Mouse (Mus musculus): ENCODE measurements around the gene Olfr1258. TPM values are rescaled to one million over a fixed set of nuclear protein-coding genes. Genes with fewer than 3 reads are reported as not detected.
"Not testable (repeated sequence)": the region's sequence is repeated elsewhere in the genome, so short reads cannot be mapped to it uniquely, and the experiment has no call there.

Olfr1258 gene
- polyA plus RNA-seq (2015; fragmentation: Nextera tagmentation; extraction: Ambion mirVana) = not detected in 2 replicates

GRCm38 (mm10) chr2:89927009-89927408, at the start of gene Olfr1258:
Gene Olfr1258, plus strand, starts transcription at chr2:89927309.
- H3K4me1 ChIP-seq = no peaks in the 10 kb centered on the region
- H3K4me2 ChIP-seq (replicated peaks) = no peak within 1 kb of the TSS
- no peak within 1 kb of the TSS for H3K4me3 ChIP-seq
- no peak within 1 kb of the TSS for H3K9ac ChIP-seq (replicated peaks)
- no peaks in the 10 kb centered on the region for H3K36me3 ChIP-seq
- H3K27me3 ChIP-seq = no peaks in the 10 kb centered on the region
- ATAC-seq (replicated peaks) = no peak
- H3K9me3 ChIP-seq = no peaks in the 10 kb centered on the region
- no peak within 1 kb of the TSS for H3K27ac ChIP-seq (replicated peaks)

DNA sequence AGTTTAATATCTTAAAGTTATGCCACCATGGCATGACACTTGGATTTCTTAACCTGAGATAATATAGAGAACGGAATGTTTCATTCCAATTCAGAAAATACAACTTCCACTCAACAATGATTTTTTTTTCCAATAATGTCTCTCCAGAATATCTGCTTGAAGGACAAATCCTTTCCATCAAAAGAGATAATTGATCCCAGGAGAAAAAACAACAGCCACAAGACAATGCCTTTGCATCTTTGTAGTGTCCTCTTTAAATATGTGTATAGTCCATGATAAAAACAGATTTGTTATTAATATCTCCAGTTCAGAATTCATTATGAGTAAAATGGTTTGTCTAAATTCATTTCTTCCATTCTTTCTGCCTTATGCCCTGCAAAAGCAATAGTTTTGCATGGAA, 49.0 kb upstream of the Olfr1258 start, which contains the start of gene Olfr1257:
Gene Olfr1257 (plus strand): TSS at position 301 of the 400 bp plus-strand sequence.
- H3K9ac ChIP-seq (replicated peaks) = no peak within 1 kb of the TSS
- WGBS = 85% methylated on average over 1 of the region's 1 CpGs

GRCm38 (mm10) chr2:89912616-89913015, 14.5 kb upstream of the Olfr1258 start:
- H3K4me2 ChIP-seq (replicated peaks); ATAC-seq (replicated peaks): not testable (repeated sequence)
- WGBS = 93% methylated on average over 9 of the region's 9 CpGs

More for the DNA sequence above, 49.0 kb upstream of the Olfr1258 start, which contains the start of gene Olfr1257:
- Histone ChIP-seq H3K9me3 (no peaks in the 10 kb centered on the region), H3K27me3 (no peaks in the 10 kb centered on the region), H3K36me3 (no peaks in the 10 kb centered on the region), H3K4me2 (replicated peaks) (no peak within 1 kb of the TSS), H3K27ac (replicated peaks) (no peak within 1 kb of the TSS), H3K4me3 (no peak within 1 kb of the TSS), H3K4me1 (no peaks in the 10 kb centered on the region)
- ATAC-seq (replicated peaks) = no peak

GRCm38 (mm10) chr2:89948564-89948963, 21.5 kb downstream of the Olfr1258 start, which contains the start of gene Olfr1259:
Gene Olfr1259, minus strand, starts transcription at chr2:89948664.
- no peaks in the 10 kb centered on the region for H3K4me1 ChIP-seq
- no peaks in the 10 kb centered on the region for H3K27me3 ChIP-seq
- H3K27ac ChIP-seq (replicated peaks) = no peak within 1 kb of the TSS
- WGBS = 88% methylated on average over 5 of the region's 5 CpGs
- no peak within 1 kb of the TSS for H3K9ac ChIP-seq (replicated peaks)
- no peak within 1 kb of the TSS for H3K4me3 ChIP-seq
- H3K4me2 ChIP-seq (replicated peaks) = no peak within 1 kb of the TSS
- H3K36me3 ChIP-seq = no peaks in the 10 kb centered on the region
- no peaks in the 10 kb centered on the region for H3K9me3 ChIP-seq
- ATAC-seq (replicated peaks) = no peak

More at GRCm38 (mm10) chr2:89912616-89913015, 14.5 kb upstream of the Olfr1258 start:
- not testable (repeated sequence) for H3K9ac ChIP-seq (replicated peaks); H3K27ac ChIP-seq (replicated peaks); H3K36me3 ChIP-seq; H3K4me1 ChIP-seq; H3K4me3 ChIP-seq; H3K27me3 ChIP-seq; H3K9me3 ChIP-seq

- H3K9ac ChIP-seq (replicated peaks) = no peak within 1 kb of the TSS
- ATAC-seq (replicated peaks) = no peak
- no peak within 1 kb of the TSS for H3K27ac ChIP-seq (replicated peaks)
- no peak within 1 kb of the TSS for H3K4me2 ChIP-seq (replicated peaks)
- no peaks in the 10 kb centered on the region for H3K36me3 ChIP-seq
- H3K4me3 ChIP-seq = no peak within 1 kb of the TSS
- 61% methylated on average over 2 of the region's 2 CpGs for WGBS
- no peaks in the 10 kb centered on the region for H3K27me3 ChIP-seq
- no peaks in the 10 kb centered on the region for H3K9me3 ChIP-seq
- H3K4me1 ChIP-seq = no peaks in the 10 kb centered on the region
These were observed 47.1 kb downstream of the Olfr1258 start, which contains the start of gene Olfr1260 for GRCm38 (mm10) chr2:89974184-89974583. Gene Olfr1260, plus strand, starts transcription at chr2:89974340.

DNA sequence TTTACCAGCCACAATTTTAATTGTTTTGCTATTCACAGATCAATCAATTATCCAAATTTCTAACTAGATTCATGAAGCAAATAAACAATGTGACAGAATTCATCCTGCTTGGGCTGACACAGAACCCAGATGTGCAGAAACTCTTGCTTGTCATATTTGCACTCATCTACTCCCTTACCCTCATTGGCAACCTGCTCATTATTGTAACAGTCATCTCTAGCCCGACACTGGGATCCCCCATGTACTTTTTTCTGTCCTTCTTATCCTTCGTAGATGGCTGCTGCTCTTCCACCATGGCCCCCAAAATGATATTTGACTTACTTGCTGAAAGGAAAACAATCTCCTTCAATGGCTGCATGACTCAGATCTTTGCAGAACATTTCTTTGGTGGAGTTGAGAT, 50.6 kb downstream of the Olfr1258 start:
- ATAC-seq (replicated peaks) = no peak
- H3K4me2 ChIP-seq (replicated peaks) = no peak overlapping the region
- H3K4me3 ChIP-seq = no peak overlapping the region
- no peak overlapping the region for H3K9ac ChIP-seq (replicated peaks)
- no peaks in the 10 kb centered on the region for H3K9me3 ChIP-seq
- H3K27me3 ChIP-seq = no peaks in the 10 kb centered on the region
- no peaks in the 10 kb centered on the region for H3K4me1 ChIP-seq
- H3K36me3 ChIP-seq = no peaks in the 10 kb centered on the region
- WGBS = 88% methylated on average over 2 of the region's 2 CpGs
- H3K27ac ChIP-seq (replicated peaks) = no peak overlapping the region

Other genes starting within 250 kb of the Olfr1258 start
- not detected in 2 replicates for gene Olfr1252, start 202.3 kb upstream of the Olfr1258 start, polyA plus RNA-seq (2015; fragmentation: Nextera tagmentation; extraction: Ambion mirVana)
- gene Olfr1253, start 170.2 kb upstream of the Olfr1258 start, polyA plus RNA-seq (2015; fragmentation: Nextera tagmentation; extraction: Ambion mirVana) = not detected in 2 replicates
- not detected in 2 replicates for gene Olfr1254, start 133.7 kb upstream of the Olfr1258 start, polyA plus RNA-seq (2015; fragmentation: Nextera tagmentation; extraction: Ambion mirVana)
- gene Olfr1255, start 115.3 kb upstream of the Olfr1258 start, polyA plus RNA-seq (2015; fragmentation: Nextera tagmentation; extraction: Ambion mirVana) = not detected in 2 replicates
- gene Olfr1256, start 85.8 kb upstream of the Olfr1258 start, polyA plus RNA-seq (2015; fragmentation: Nextera tagmentation; extraction: Ambion mirVana) = not detected in 2 replicates
- gene Olfr48, start 79.1 kb upstream of the Olfr1258 start, polyA plus RNA-seq (2015; fragmentation: Nextera tagmentation; extraction: Ambion mirVana) = not detected in 2 replicates
- not detected in 2 replicates for gene Olfr1257, start 48.9 kb upstream of the Olfr1258 start, polyA plus RNA-seq (2015; fragmentation: Nextera tagmentation; extraction: Ambion mirVana)
- not detected in 2 replicates for gene Olfr1259, start 21.4 kb downstream of the Olfr1258 start, polyA plus RNA-seq (2015; fragmentation: Nextera tagmentation; extraction: Ambion mirVana)
- gene Olfr1260, start 47.0 kb downstream of the Olfr1258 start, polyA plus RNA-seq (2015; fragmentation: Nextera tagmentation; extraction: Ambion mirVana) = not detected in 2 replicates
- gene Olfr1261, start 63.9 kb downstream of the Olfr1258 start, polyA plus RNA-seq (2015; fragmentation: Nextera tagmentation; extraction: Ambion mirVana) = not detected in 2 replicates
- gene Olfr1262, start 72.8 kb downstream of the Olfr1258 start, polyA plus RNA-seq (2015; fragmentation: Nextera tagmentation; extraction: Ambion mirVana) = not detected in 2 replicates
- not detected in 2 replicates for gene Olfr1263, start 84.8 kb downstream of the Olfr1258 start, polyA plus RNA-seq (2015; fragmentation: Nextera tagmentation; extraction: Ambion mirVana)
- gene Olfr1264, start 98.3 kb downstream of the Olfr1258 start, polyA plus RNA-seq (2015; fragmentation: Nextera tagmentation; extraction: Ambion mirVana) = not detected in 2 replicates
- gene Olfr1265, start 108.0 kb downstream of the Olfr1258 start, polyA plus RNA-seq (2015; fragmentation: Nextera tagmentation; extraction: Ambion mirVana) = not detected in 2 replicates
- not detected in 2 replicates for gene Olfr140, start 136.3 kb downstream of the Olfr1258 start, polyA plus RNA-seq (2015; fragmentation: Nextera tagmentation; extraction: Ambion mirVana)
- not detected in 2 replicates for gene Olfr1269, start 194.1 kb downstream of the Olfr1258 start, polyA plus RNA-seq (2015; fragmentation: Nextera tagmentation; extraction: Ambion mirVana)
- gene Olfr32, start 215.0 kb downstream of the Olfr1258 start, polyA plus RNA-seq (2015; fragmentation: Nextera tagmentation; extraction: Ambion mirVana) = 0.05 TPM in 1 of 2 replicates, not detected in the other
- gene Olfr1270, start 225.8 kb downstream of the Olfr1258 start, polyA plus RNA-seq (2015; fragmentation: Nextera tagmentation; extraction: Ambion mirVana) = 0.04 TPM in 1 of 2 replicates, not detected in the other